Mouse (Mus musculus): ENCODE results near the gene Sema3f.

Sema3f gene

DNA sequence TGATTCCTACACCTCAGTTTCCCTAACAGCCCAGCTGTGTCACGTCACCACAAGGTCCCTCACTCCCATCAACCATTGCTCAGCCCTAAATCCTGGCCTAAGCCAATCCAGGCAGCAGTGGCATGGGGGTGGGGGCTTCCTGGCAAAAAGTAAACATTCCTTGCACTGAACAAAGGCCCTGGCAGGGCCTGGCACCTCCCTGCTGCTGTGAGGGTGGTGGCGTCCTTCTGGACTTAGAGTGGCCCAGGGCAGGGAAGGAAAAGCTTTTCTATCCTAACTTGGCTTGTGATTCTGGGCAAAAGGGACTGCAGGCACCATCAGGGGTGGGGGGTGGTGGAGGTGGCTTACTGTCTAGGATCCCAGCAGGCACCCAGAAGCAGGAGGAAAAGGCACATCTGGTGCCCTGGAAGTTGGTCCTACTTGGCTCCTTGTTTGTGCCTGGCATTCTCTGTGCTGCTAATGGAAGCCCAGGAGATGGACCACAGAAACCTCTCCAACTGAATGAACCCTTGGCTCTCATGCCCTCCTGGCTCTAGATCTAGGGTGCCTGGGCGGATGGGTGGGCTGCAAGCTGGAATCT, 7.6 kb downstream of the Sema3f start:
- Histone ChIP-seq H3K36me3 (ENCODE audit: control insufficient read depth, insufficient read depth, low read length, poor library complexity, severe bottlenecking) (no peaks in the 10 kb centered on the region), H3K27me3 (ENCODE audit: control insufficient read depth, insufficient read depth, low read length, poor library complexity, severe bottlenecking) (no peaks in the 10 kb centered on the region)
- no peak for DNase-seq (ENCODE audit: low read depth, low spot score)

GRCm38 (mm10) chr9:107701594-107701993, 8.7 kb downstream of the Sema3f start:
- Histone ChIP-seq H3K36me3 (ENCODE audit: control insufficient read depth, insufficient read depth, low read length, poor library complexity, severe bottlenecking) (no peaks in the 10 kb centered on the region), H3K27me3 (ENCODE audit: control insufficient read depth, insufficient read depth, low read length, poor library complexity, severe bottlenecking) (no peaks in the 10 kb centered on the region)
- DNase-seq (ENCODE audit: low read depth, low spot score) = no peak

- no peak for DNase-seq (ENCODE audit: low read depth, low spot score)
- H3K27me3 ChIP-seq (ENCODE audit: control insufficient read depth, insufficient read depth, low read length, poor library complexity, severe bottlenecking) = no peaks in the 10 kb centered on the region
- no peaks in the 10 kb centered on the region for H3K36me3 ChIP-seq (ENCODE audit: control insufficient read depth, insufficient read depth, low read length, poor library complexity, severe bottlenecking)
These were observed 10.1 kb downstream of the Sema3f start for GRCm38 (mm10) chr9:107700114-107700571.

GRCm38 (mm10) chr9:107699376-107699980, 10.8 kb downstream of the Sema3f start:
- H3K27me3 ChIP-seq (ENCODE audit: control insufficient read depth, insufficient read depth, low read length, poor library complexity, severe bottlenecking) = no peaks in the 10 kb centered on the region
- no peak for DNase-seq (ENCODE audit: low read depth, low spot score)
- no peaks in the 10 kb centered on the region for H3K36me3 ChIP-seq (ENCODE audit: control insufficient read depth, insufficient read depth, low read length, poor library complexity, severe bottlenecking)

DNA sequence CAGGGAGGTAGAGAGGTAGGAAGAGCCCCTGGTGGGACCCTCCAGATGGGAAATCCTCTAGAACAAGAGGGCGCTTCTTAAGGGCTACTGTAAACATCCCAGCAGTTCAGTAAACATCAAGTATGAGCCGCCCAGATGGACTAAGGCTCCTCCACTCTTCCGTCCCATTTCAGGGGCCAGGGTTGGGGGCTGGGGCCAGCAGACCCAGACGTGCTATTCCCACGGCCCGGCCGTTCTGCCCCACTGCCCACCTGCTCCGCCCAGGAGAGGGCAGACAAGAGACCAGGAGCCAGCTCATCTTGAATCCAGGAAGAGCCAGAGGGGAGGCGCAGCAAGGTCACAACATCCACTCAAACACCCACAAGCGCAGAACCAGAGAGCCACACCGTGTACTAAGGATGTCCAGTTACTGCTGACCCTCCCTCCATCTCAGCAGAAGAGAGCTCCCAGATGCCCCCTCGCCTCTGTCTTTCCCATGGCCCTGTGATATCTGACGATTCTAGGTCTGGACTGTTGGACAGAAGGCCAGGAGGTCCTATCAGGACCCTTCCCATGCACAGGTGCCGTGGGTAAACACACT, 11.6 kb downstream of the Sema3f start:
- Histone ChIP-seq H3K36me3 (ENCODE audit: control insufficient read depth, insufficient read depth, low read length, poor library complexity, severe bottlenecking) (no peaks in the 10 kb centered on the region), H3K27me3 (ENCODE audit: control insufficient read depth, insufficient read depth, low read length, poor library complexity, severe bottlenecking) (no peaks in the 10 kb centered on the region)
- no peak for DNase-seq (ENCODE audit: low read depth, low spot score)

- no peaks in the 10 kb centered on the region for H3K27me3 ChIP-seq (ENCODE audit: control insufficient read depth, insufficient read depth, low read length, poor library complexity, severe bottlenecking)
- H3K36me3 ChIP-seq (ENCODE audit: control insufficient read depth, insufficient read depth, low read length, poor library complexity, severe bottlenecking) = no peaks in the 10 kb centered on the region
- DNase-seq (ENCODE audit: low read depth, low spot score) = no peak
These were observed 12.3 kb downstream of the Sema3f start for GRCm38 (mm10) chr9:107697811-107698521.

DNA sequence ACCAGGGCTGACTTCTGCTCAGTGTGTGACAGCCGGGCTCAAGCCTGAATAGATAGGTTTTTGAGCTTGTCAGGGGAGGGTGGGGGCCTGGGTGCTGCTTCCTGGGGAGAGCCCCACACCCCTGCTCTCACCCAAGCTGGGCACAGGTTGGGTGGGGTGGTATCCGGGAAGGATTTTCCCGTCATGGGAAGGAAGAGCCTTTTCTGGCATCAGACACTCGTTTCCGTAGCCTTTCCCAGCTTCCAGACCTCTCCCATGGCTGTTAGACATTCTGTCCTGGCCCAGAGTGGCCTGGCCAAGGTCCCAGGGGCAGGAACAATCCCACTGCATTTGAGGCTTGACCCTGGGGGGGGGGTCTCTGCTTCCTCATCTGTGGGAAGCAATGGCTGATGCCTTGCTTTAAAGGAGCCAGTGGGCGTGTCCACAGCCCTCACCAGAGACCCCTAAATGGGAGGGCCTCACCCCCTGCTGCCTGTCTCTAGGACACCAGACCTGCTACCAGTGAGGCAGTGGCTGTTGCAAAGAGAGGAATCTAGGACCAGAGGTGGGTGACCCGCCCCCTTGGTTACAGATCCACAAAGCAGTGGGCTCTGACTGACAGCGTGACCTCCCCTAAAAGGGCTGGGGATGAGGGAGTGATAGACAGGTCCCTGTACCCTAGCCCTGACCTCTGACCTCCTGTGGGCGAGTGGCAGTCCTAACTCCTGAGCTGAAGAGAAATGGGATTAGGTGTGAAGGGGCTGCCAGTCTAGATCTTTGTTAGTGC, 13.2 kb downstream of the Sema3f start:
- Histone ChIP-seq H3K27me3 (ENCODE audit: control insufficient read depth, insufficient read depth, low read length, poor library complexity, severe bottlenecking) (no peaks in the 10 kb centered on the region), H3K36me3 (ENCODE audit: control insufficient read depth, insufficient read depth, low read length, poor library complexity, severe bottlenecking) (no peaks in the 10 kb centered on the region)
- DNase-seq (ENCODE audit: low read depth, low spot score) = no peak

DNA sequence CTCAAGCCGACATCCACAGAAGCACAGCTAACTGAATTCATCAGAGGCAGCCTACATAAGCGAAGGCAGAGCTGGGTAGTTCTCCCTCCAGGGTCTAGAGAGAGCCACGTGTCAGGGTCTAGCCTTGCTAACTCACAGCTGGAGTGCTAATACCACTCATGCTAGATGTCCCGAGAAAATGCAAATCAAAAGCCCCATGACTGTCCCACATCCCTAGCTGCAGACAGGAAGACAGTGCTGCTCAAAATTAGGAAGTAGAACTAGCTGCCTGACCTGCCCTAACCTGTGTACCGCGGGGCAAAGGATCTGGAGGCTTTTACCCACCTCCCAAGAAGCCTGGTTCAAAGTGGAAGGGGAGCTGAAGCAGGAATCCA, 14.2 kb downstream of the Sema3f start:
- Histone ChIP-seq H3K27me3 (ENCODE audit: control insufficient read depth, insufficient read depth, low read length, poor library complexity, severe bottlenecking) (no peaks in the 10 kb centered on the region), H3K36me3 (ENCODE audit: control insufficient read depth, insufficient read depth, low read length, poor library complexity, severe bottlenecking) (no peaks in the 10 kb centered on the region)
- DNase-seq (ENCODE audit: low read depth, low spot score) = peak; percentile 42

DNA sequence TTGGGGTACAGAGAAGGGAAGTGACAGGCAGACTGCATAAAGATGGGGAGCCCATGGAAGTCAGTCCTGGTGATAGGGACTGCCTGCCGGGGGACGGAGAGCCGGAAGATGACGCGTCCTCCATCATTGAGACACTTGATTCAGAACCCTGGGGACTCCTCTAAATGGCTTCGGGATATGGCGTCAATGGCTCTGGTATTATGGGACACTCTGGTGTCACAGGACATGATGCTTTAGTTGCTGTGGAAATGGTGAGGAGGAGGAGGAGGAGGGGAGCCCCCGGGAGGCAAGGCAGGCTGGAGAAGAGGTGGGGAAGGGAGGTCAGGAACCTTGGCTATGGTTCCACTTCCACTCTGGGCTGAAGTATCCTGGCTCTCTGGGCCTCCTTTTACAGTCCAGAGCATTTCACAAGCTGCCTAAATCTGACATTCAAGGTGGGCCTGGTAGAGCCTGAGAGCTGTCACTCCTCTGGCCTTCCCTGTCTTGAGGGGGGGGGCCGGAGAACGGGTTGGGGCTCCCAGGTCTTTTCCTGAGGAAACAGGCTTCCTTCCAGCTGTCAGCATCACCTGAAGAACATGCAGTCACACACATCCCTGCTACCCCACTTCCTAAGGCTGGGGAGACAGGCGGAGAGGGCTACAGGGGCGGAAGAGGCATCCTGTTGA, 14.7 kb downstream of the Sema3f start:
- H3K36me3 ChIP-seq (ENCODE audit: control insufficient read depth, insufficient read depth, low read length, poor library complexity, severe bottlenecking) = no peaks in the 10 kb centered on the region
- H3K27me3 ChIP-seq (ENCODE audit: control insufficient read depth, insufficient read depth, low read length, poor library complexity, severe bottlenecking) = no peaks in the 10 kb centered on the region
- DNase-seq (ENCODE audit: low read depth, low spot score) = no peak

DNA sequence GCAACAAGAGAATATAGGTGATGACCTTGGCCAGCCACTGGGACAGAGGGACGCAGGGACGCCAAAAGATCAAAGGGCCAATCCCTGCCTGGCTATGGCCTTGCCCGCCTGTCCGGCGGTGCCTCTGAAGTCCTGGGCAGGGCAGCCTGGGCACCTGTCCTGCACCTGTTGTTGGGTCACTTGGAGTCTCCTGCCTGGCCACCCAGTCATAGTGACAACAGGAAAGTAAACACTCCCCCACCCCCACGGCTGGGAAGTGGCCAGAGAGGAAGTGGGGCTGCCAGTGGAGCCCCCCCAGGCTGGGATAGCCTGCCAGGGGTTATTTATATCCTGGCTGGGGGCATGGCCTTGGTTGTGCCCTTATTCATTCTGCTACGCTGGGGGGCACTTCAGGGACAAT, 15.6 kb downstream of the Sema3f start:
- H3K27me3 ChIP-seq (ENCODE audit: control insufficient read depth, insufficient read depth, low read length, poor library complexity, severe bottlenecking) = no peaks in the 10 kb centered on the region
- H3K36me3 ChIP-seq (ENCODE audit: control insufficient read depth, insufficient read depth, low read length, poor library complexity, severe bottlenecking) = no peaks in the 10 kb centered on the region
- DNase-seq (ENCODE audit: low read depth, low spot score) = no peak

DNA sequence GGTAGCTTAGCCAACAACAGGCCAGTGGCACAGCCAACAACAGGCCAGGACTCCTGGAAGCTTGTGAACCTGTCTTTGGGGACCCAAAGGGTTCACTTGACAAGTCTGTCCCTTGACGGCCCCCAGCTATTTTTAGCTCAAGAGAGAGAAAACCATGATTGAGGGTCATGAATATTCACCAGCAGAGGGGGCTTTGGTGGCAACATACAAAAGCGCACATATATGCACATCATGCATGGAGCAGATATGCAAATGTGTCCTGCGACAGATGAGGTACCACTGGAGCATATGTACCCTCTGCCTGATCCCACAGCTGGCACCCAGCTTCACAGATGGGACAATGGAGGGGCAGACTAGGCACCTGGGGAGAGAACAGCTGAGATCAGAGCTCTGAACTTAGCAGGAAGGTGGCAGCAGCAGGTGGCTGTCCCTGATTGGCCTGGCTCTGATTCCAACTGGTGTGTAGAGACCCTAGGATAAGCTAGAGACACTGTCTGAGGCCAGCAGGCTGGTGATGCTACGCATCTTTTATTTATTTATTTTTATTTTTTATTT, 16.8 kb downstream of the Sema3f start:
- H3K36me3 ChIP-seq (ENCODE audit: control insufficient read depth, insufficient read depth, low read length, poor library complexity, severe bottlenecking) = no peaks in the 10 kb centered on the region
- H3K27me3 ChIP-seq (ENCODE audit: control insufficient read depth, insufficient read depth, low read length, poor library complexity, severe bottlenecking) = no peaks in the 10 kb centered on the region
- DNase-seq (ENCODE audit: low read depth, low spot score) = no peak

DNA sequence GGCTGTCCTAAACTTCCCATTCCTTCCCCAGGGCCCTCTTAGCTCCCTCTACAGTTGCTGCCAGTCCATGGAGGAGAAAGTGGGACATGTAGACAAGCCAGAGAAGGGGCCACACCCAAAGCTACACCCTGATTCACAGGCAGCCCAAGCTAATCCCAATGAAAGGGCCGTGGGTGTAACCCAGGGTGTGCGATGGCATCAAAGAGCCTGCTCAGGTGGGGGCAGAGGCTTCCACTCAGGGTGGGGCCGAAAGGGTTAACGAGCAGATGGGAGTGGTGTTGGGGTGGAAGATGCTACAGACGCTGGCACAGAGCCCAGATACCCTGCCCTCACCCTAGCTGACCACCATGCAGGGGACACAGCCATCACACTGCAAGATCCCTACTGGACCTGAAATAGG, 17.5 kb downstream of the Sema3f start:
- Histone ChIP-seq H3K36me3 (ENCODE audit: control insufficient read depth, insufficient read depth, low read length, poor library complexity, severe bottlenecking) (no peaks in the 10 kb centered on the region), H3K27me3 (ENCODE audit: control insufficient read depth, insufficient read depth, low read length, poor library complexity, severe bottlenecking) (no peaks in the 10 kb centered on the region)
- no peak for DNase-seq (ENCODE audit: low read depth, low spot score)

- Histone ChIP-seq H3K27me3 (ENCODE audit: control insufficient read depth, insufficient read depth, low read length, poor library complexity, severe bottlenecking) (no peaks in the 10 kb centered on the region), H3K36me3 (ENCODE audit: control insufficient read depth, insufficient read depth, low read length, poor library complexity, severe bottlenecking) (no peaks in the 10 kb centered on the region)
- no peak for DNase-seq (ENCODE audit: low read depth, low spot score)
These were observed 19.9 kb downstream of the Sema3f start for GRCm38 (mm10) chr9:107690391-107690790.

- Histone ChIP-seq H3K36me3 (ENCODE audit: control insufficient read depth, insufficient read depth, low read length, poor library complexity, severe bottlenecking) (no peaks in the 10 kb centered on the region), H3K27me3 (ENCODE audit: control insufficient read depth, insufficient read depth, low read length, poor library complexity, severe bottlenecking) (no peaks in the 10 kb centered on the region)
- DNase-seq (ENCODE audit: low read depth, low spot score) = no peak
These were observed 21.3 kb downstream of the Sema3f start for GRCm38 (mm10) chr9:107688939-107689338.
